Mouse (Mus musculus): Measurements from ENCODE around the gene Lmna. TPM values are rescaled to one million over a fixed set of nuclear protein-coding genes. Genes with fewer than 3 reads are reported as not detected.

The Lmna gene
- polyA plus RNA-seq, 1 experiment from 2014 or later = 635 TPM

DNA sequence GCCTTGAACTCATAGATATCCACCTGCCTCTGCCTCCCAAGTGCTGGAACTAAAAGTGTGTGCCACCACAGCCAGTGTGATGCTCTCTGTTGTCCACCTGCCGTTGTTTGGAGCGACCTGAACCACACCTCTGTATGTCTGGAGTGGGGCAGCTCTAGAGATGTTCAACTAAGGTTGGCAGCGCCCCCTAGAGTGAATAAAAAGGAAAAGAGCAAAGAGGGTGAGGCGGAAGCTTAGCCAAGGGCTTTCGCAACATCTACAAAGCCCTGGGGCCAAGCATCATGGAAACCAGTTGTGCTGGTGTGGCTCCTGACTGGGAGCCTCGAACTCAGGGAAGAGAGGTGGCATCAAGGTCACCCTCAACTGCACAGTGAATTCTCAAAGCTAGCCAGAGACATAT lies 33.4 kb downstream of the Lmna start:
- 61% methylated on average over 6 of the region's 6 CpGs for WGBS
- Histone ChIP-seq H3K4me2 (no peak overlapping the region), H3K9ac (no peak overlapping the region), H3K4me1 (peaks cover 13% of the 10 kb centered on the region), H3K4me3 (no peak overlapping the region), H3K27me3 (no peaks in the 10 kb centered on the region), H3K36me3 (peaks cover 11% of the 10 kb centered on the region), H3K9me3 (no peaks in the 10 kb centered on the region), H3K27ac (no peak overlapping the region)
- ATAC-seq (ENCODE audit: insufficient number of reproducible peaks, low FRiP score, low TSS enrichment, low read depth) = no peak

DNA sequence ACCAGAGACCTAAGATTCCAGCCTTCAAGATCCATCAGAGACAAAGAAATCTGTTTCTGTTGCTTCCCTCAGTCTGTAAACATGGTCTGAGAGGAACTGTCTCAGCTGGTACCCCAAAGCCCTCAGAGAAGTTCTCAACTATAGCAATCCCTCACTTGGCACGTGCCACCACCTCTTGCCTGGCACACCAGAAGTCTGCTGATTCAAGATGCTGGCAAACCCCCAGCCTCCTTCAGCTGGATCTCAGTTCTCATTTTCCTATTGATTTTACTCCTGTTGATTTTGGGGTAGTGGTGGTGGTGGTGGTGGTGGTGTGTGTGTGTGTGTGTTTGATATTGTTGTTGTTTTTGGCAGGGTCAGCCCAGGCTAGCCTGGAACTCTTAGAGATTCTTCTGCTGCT lies 36.2 kb downstream of the Lmna start:
- Histone ChIP-seq H3K4me2 (no peak overlapping the region), H3K27ac (peak overlapping the region; percentile 50; the same call in 1 of the 2 replicates), H3K27me3 (no peaks in the 10 kb centered on the region), H3K9ac (no peak overlapping the region), H3K4me3 (no peak overlapping the region), H3K36me3 (no peaks in the 10 kb centered on the region), H3K9me3 (no peaks in the 10 kb centered on the region), H3K4me1 (peaks cover 12% of the 10 kb centered on the region)
- 79% methylated on average over 1 of the region's 1 CpGs for WGBS
- no peak for ATAC-seq (ENCODE audit: insufficient number of reproducible peaks, low FRiP score, low TSS enrichment, low read depth)

- Histone ChIP-seq H3K9me3 (no peaks in the 10 kb centered on the region), H3K27ac (peak overlapping the region; percentile 50; the same call in 1 of the 2 replicates), H3K4me2 (no peak overlapping the region), H3K27me3 (no peaks in the 10 kb centered on the region), H3K36me3 (no peaks in the 10 kb centered on the region), H3K4me3 (no peak overlapping the region), H3K9ac (no peak overlapping the region), H3K4me1 (peaks cover 10% of the 10 kb centered on the region)
- no peak for ATAC-seq (ENCODE audit: insufficient number of reproducible peaks, low FRiP score, low TSS enrichment, low read depth)
- WGBS = 24% methylated on average over 5 of the region's 5 CpGs
Observed at GRCm38 (mm10) chr3:88473020-88473419, 36.7 kb downstream of the Lmna start.

GRCm38 (mm10) chr3:88470943-88471479 lies 38.7 kb downstream of the Lmna start:
- no peak overlapping the region for H3K27ac ChIP-seq
- no peak overlapping the region for H3K9ac ChIP-seq
- no peak overlapping the region for H3K4me3 ChIP-seq
- ATAC-seq (ENCODE audit: insufficient number of reproducible peaks, low FRiP score, low TSS enrichment, low read depth) = no peak
- no peak overlapping the region for H3K4me2 ChIP-seq
- H3K27me3 ChIP-seq = no peaks in the 10 kb centered on the region
- no peaks in the 10 kb centered on the region for H3K9me3 ChIP-seq
- peaks cover 7% of the 10 kb centered on the region; the same call in 1 of the 2 replicates for H3K4me1 ChIP-seq
- no peaks in the 10 kb centered on the region for H3K36me3 ChIP-seq
- WGBS = 28% methylated on average over 10 of the region's 10 CpGs

DNA sequence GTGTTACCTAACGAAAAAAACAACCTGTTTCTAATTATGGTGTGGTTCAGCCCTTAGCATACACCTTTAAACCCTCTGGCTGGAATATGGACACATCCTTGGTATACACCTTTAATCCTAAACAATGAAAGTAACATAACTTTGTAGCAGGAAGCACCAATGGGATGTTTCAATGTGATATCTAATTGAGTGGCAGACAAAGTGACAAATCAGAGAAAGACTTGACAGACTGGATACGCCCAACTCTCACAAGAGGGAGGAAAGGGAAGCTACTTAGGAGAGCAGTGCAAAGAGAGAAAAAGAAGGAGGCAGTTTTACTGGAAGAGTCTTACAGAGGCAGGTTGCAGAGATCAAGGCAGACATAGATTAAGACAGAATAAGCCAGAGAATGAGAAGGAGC lies 40.3 kb downstream of the Lmna start:
- Histone ChIP-seq H3K4me3 (no peak overlapping the region), H3K27me3 (no peaks in the 10 kb centered on the region), H3K4me2 (no peak overlapping the region), H3K27ac (no peak overlapping the region), H3K36me3 (no peaks in the 10 kb centered on the region), H3K4me1 (peaks cover 7% of the 10 kb centered on the region; the same call in 1 of the 2 replicates), H3K9me3 (no peaks in the 10 kb centered on the region), H3K9ac (no peak overlapping the region)
- 60% methylated on average over 2 of the region's 2 CpGs for WGBS
- ATAC-seq (ENCODE audit: insufficient number of reproducible peaks, low FRiP score, low TSS enrichment, low read depth) = no peak

DNA sequence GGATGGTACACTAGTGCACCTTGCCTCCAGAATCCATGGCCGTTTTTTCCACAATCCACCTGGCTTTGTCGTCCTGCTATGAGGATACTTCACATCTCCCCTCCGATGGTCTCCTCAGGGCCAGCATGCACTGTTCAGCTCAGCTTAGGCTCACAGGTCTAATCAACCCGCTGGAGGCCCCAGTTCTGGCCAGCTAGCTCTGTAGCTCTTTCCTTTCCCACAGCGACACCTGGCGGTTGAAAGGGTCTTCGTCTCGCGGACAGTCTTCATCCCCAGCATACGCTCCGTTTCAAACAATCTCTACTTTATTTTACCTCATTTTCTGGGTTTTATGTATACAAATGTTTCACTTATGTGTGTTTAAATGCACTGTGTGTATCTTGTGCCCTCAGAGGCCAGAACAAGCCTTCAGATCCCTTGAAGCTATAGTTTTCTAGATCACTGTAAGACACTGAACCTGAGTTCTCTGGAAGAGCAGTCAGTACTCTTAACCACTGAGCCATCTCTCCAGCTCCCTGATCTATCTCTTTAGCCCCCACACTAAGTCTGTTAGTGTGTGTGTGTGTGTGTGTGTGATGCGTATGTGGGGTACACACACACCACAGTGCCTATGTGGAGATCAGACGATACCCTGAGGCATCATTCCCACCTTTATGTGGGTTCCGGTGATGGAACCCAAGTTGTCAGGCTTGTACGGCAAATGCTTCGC lies 42.5 kb downstream of the Lmna start:
- no peak overlapping the region for H3K9ac ChIP-seq
- no peaks in the 10 kb centered on the region for H3K9me3 ChIP-seq
- no peaks in the 10 kb centered on the region for H3K36me3 ChIP-seq
- no peaks in the 10 kb centered on the region for H3K27me3 ChIP-seq
- WGBS = 27% methylated on average over 16 of the region's 16 CpGs
- H3K4me2 ChIP-seq = no peak overlapping the region
- peak; percentile 79; the same call in 1 of the 2 replicates for ATAC-seq (ENCODE audit: insufficient number of reproducible peaks, low FRiP score, low TSS enrichment, low read depth)
- peaks cover 2% of the 10 kb centered on the region; the same call in 1 of the 2 replicates for H3K4me1 ChIP-seq
- H3K27ac ChIP-seq = no peak overlapping the region
- H3K4me3 ChIP-seq = no peak overlapping the region

DNA sequence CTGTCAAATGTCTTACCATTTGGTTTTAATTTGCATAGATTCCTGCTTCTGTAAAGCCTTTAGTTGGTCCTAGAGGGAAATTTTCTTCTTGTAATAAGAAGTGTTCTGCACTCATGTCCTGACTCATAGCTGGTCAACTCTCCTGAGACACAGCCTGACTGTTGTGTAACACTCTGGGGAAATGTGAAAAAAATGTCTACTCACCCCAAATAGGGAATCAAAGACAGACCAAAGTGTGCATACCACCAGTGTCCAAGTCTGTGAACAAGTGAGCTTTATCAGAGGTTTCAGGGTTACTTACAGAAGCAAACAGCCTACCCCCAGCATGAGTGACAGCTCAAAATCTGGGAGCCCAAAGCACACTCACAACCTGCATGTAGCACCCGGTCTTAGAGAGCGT lies 44.6 kb downstream of the Lmna start:
- Histone ChIP-seq H3K36me3 (no peaks in the 10 kb centered on the region), H3K4me3 (no peak overlapping the region), H3K4me2 (no peak overlapping the region), H3K9me3 (no peaks in the 10 kb centered on the region), H3K9ac (no peak overlapping the region), H3K27me3 (no peaks in the 10 kb centered on the region), H3K27ac (no peak overlapping the region), H3K4me1 (peaks cover 16% of the 10 kb centered on the region)
- WGBS = 69% methylated on average over 2 of the region's 2 CpGs
- ATAC-seq (ENCODE audit: insufficient number of reproducible peaks, low FRiP score, low TSS enrichment, low read depth) = no peak

DNA sequence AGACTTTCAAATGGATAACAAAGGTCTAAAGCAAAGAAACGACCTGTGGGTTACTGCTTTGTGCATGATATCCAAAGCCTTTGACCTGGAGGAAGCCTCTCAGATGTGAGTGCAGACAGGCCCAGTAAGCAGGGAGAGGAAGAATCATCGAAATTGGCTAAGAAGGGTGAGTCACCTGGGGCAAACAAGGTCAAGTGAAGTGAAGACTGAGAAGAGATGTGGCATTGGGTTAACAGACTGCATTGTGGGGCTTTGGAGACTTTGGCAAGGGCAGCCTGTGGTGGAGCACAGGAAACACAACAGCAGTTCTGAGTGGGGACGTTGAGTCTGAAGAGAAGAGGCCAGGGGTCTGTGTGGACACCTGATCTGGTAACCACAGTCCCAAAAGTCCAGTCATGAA lies 45.3 kb downstream of the Lmna start:
- peaks cover 16% of the 10 kb centered on the region for H3K4me1 ChIP-seq
- no peaks in the 10 kb centered on the region for H3K9me3 ChIP-seq
- ATAC-seq (ENCODE audit: insufficient number of reproducible peaks, low FRiP score, low TSS enrichment, low read depth) = no peak

GRCm38 (mm10) chr3:88460983-88461696 lies 48.6 kb downstream of the Lmna start, which contains the start of gene Sema4a:
Gene Sema4a, minus strand, starts transcription at chr3:88461182.
- peaks cover 4% of the 10 kb centered on the region for H3K27me3 ChIP-seq
- WGBS = 32% methylated on average over 12 of the region's 12 CpGs
- no peak within 1 kb of the TSS for H3K4me3 ChIP-seq
- no peaks in the 10 kb centered on the region for H3K9me3 ChIP-seq
- no peak for ATAC-seq (ENCODE audit: insufficient number of reproducible peaks, low FRiP score, low TSS enrichment, low read depth)
- H3K36me3 ChIP-seq = no peaks in the 10 kb centered on the region
- no peak within 1 kb of the TSS for H3K9ac ChIP-seq
- peak within 1 kb of the TSS; percentile 15; the same call in 1 of the 2 replicates for H3K4me2 ChIP-seq
- H3K27ac ChIP-seq = no peak within 1 kb of the TSS; the same call in 1 of the 2 replicates
- peaks cover 24% of the 10 kb centered on the region for H3K4me1 ChIP-seq

More for the DNA sequence above, 45.3 kb downstream of the Lmna start:
- 53% methylated on average over 3 of the region's 3 CpGs for WGBS
- Histone ChIP-seq H3K27me3 (no peaks in the 10 kb centered on the region), H3K4me2 (no peak overlapping the region), H3K36me3 (no peaks in the 10 kb centered on the region), H3K9ac (no peak overlapping the region), H3K27ac (no peak overlapping the region), H3K4me3 (no peak overlapping the region)

DNA sequence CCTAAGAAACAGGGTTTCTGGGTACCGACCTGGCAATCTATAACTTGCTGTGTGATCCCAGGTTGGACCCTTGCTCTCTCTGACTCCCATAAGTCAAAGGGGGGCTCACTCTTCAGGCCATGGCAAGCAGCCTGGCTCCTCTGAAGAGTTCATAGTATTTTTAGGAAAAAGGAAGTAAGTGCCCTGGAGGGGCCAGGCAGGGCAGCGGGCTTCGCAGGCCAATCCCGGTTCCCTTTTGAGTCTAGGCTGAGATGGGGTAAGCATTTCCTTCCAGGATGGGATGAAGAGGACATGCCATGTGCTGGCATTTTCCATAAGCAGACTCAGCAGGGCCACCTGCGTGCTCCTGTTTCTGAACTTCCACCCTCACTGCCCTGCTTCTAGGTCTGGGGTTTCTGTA lies 49.7 kb downstream of the Lmna start:
- peaks cover 4% of the 10 kb centered on the region for H3K27me3 ChIP-seq
- no peak overlapping the region for H3K4me3 ChIP-seq
- ATAC-seq (ENCODE audit: insufficient number of reproducible peaks, low FRiP score, low TSS enrichment, low read depth) = no peak
- H3K9me3 ChIP-seq = no peaks in the 10 kb centered on the region
- WGBS = 73% methylated on average over 5 of the region's 5 CpGs
- no peak overlapping the region for H3K27ac ChIP-seq
- no peak overlapping the region for H3K9ac ChIP-seq
- H3K36me3 ChIP-seq = no peaks in the 10 kb centered on the region
- H3K4me2 ChIP-seq = no peak overlapping the region
- peaks cover 34% of the 10 kb centered on the region for H3K4me1 ChIP-seq

GRCm38 (mm10) chr3:88458778-88459219 lies 51.0 kb downstream of the Lmna start:
- whole genome bisulfite sequencing = 7% methylated on average over 14 of the region's 14 CpGs
- no peaks in the 10 kb centered on the region for H3K36me3 ChIP-seq
- ATAC-seq (ENCODE audit: insufficient number of reproducible peaks, low FRiP score, low TSS enrichment, low read depth) = no peak
- peaks cover 37% of the 10 kb centered on the region for H3K4me1 ChIP-seq
- no peaks in the 10 kb centered on the region for H3K9me3 ChIP-seq
- peaks cover 4% of the 10 kb centered on the region for H3K27me3 ChIP-seq
- no peak overlapping the region for H3K9ac ChIP-seq
- peak overlapping the region; percentile 29; the same call in 1 of the 2 replicates for H3K4me2 ChIP-seq
- H3K27ac ChIP-seq = no peak overlapping the region
- H3K4me3 ChIP-seq = peak overlapping the region; percentile 4; the same call in 1 of the 2 replicates
